Mouse (Mus musculus) olfactory bulb, adult 2 months (tissue): ENCODE data around the gene Mr1.

Experiments used
- CTCF ChIP-seq: fragments of 200-500 bp; IDR thresholded peaks from 2 replicates; pipeline ENCODE4 v1.5.1; 2012; ENCODE audit warnings: low read depth, mild to moderate bottlenecking, low read length, moderate library complexity; ENCODE audit not compliant: insufficient read depth
- POLR2A ChIP-seq: fragments of 200-500 bp; IDR thresholded peaks from 2 replicates; pipeline ENCODE4 v1.6.1; 2012; ENCODE audit warnings: mild to moderate bottlenecking, low read depth, low read length, moderate library complexity; ENCODE audit not compliant: insufficient read depth

DNA sequence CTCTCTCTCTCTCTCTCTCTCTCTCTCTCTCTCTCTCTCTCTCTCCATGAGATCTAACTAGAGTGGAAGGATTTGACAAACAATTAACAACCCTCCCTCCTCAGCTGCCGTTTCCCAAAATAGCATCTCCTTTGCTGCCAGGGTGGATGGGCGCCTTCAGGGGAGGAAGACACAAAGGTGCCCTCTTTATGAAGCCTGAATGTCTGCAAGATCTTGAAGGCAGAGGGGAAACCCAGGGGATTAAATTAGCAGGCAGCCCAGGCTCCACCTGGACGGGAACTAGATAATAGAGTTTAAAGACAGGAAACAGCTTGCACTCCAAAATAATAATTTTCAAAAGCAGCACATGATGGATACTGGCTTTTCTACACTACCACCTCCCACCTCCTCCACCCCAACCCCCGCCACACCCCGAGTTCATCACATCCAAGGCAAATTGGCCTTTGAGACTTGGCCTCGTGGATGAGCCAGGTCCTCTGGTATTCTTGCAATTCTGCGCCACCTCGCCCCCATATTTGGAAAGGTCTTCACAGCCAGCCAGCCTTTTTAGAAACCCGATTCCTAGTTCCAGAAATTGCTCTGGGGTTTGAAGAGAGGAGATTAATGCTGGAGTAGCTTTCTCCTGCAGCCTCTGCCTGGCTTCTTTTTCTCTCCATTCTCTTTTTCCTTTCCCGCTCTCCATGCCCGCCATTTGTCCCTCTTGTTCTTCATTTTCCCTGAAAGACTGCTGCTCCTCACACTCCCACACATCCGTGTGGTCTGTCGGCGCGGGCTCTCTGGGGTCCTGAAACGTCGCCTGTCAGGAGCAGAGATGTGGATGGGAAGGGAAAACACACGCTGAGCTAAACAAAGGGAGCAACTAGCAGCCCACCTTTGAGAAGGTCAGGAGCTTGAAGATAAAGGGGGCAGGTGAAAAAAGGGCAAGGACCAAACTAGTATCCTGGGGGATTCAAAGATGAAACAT, 36.9 kb downstream of the Mr1 start:
- TF ChIP-seq POLR2A, result no peak
- no peak for TF ChIP-seq CTCF
